Mouse (Mus musculus) liver, embryonic 14.5 days (tissue): ENCODE results near the gene Stk11ip.

Experiments used
- CTCF ChIP-seq: IDR thresholded peaks from 2 replicates; pipeline ENCODE4 v1.5.1; 2016; ENCODE audit warnings: antibody characterized with exemption, low read depth, control low read depth
- EP300 ChIP-seq: IDR thresholded peaks from 2 replicates; pipeline ENCODE4 v1.6.1; 2016; ENCODE audit warnings: antibody characterized with exemption, low read depth

GRCm38 (mm10) chr1:75560206-75560913 is 39.0 kb downstream of the Stk11ip start:
- no peak for TF ChIP-seq CTCF
- TF ChIP-seq EP300, result no peak
